Mouse (Mus musculus) telencephalon, adult 2 months (tissue): Measurements from ENCODE around the gene Adamts12.

Experiments
- DNase-seq: peaks from one replicate; pipeline ENCODE4 v3.0.0-alpha.2; 2011; ENCODE audit warnings: low read depth, low spot score

Adamts12 gene

DNA sequence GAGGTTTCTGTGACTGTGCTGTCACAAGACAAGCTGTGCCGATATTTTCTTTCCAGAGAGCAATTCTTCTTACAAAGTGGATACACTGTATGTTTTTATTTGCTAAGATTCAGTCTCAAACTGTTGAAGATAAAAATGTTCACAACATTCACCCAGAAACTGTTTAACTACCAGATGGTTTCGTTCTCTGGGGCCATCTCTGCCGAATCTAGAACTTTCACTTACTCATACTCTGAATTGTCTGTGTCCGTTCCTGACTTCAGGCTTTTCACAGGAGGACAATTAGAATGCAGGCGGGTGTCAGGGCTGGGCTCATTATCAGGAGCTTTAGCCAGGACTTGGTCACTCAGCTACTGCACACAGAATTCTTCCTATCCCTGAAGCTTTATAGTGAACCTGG, 227.7 kb downstream of the Adamts12 start:
- DNase-seq: peak; percentile 5

- DNase-seq: no peak
Measured at GRCm38 (mm10) chr15:11295016-11295415, 230.4 kb downstream of the Adamts12 start.

GRCm38 (mm10) chr15:11297960-11298359, 233.4 kb downstream of the Adamts12 start:
- no peak for DNase-seq

DNA sequence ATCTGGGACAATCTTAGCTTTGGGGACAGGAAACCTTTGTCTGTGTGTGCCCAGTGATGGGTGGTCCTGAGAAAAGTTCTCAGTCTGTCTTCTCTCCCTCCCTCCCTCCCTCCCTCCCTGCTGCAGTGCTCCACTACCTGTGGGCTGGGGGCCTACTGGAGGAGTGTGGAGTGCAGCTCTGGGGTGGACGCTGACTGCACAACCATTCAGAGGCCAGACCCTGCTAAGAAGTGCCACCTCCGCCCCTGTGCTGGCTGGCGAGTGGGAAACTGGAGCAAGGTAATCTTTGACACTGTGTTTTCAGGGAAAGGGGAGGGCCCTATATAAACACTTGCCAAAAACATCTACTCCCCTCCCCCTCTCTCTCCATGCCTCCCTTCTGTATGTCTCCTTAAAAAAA, 252.5 kb downstream of the Adamts12 start:
- DNase-seq: no peak

GRCm38 (mm10) chr15:11320481-11320880, 255.9 kb downstream of the Adamts12 start:
- no peak for DNase-seq

GRCm38 (mm10) chr15:11339467-11340180, 275.0 kb downstream of the Adamts12 start:
- no peak for DNase-seq

- no peak for DNase-seq
Measured at GRCm38 (mm10) chr15:11355865-11356264, 291.3 kb downstream of the Adamts12 start.

DNA sequence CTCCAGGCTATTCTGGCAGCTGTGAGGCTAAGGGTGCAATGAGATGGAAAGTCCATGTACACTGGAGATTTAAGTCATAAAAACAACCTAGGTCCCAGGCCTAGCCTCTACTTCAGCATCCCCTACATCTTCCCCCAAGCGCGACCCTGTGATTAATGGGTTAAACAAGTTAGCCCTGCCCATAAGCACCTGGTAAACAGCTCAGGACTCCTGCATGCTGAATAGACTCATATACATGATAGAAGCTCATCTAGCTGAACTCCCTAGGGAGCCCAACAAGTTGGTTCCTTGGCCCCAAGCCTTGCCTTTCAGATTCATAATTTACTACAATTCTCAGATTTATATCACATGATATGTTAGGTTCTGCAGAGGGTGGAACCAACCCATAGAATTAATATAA, 292.9 kb downstream of the Adamts12 start:
- DNase-seq: no peak

- DNase-seq: no peak
Measured at GRCm38 (mm10) chr15:11360888-11361287, 296.3 kb downstream of the Adamts12 start.

DNA sequence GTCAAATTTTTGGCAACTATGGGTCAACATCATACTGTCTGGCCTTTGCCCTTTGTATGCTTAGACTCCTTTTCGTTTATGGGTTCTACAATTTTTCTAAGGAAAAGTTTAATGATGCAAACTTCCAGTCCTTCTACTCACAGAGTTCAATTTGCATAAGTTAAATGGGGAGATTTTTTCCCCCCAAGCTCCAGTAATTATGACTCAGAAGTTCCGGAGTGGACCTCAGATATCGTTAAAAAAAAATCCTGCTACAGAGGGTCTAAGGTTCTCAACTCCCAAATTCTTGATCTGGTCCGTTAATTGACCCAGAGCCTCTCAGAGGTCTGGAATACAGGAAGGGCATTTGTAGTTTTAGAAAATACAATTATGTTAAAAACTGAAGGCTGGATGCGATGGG, 297.2 kb downstream of the Adamts12 start:
- no peak for DNase-seq

DNA sequence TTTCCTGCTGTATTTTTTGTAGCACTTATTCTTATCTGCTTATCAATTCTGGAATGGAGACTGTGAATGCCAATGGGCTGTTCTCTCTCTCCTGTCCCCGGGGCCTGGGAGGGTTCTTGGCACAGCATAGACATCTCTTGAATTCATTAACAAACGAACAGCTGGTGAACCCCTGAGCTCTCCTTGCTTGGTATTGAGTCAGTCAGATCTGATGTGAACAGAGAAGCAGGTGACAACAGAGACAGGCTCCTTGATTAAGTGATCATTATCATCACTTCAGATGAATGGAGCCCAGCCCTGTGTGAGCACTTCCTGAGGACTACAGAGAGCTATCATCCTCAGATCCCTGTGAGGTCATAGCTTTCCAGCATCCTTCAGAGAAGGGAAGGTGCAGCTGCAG, 299.5 kb downstream of the Adamts12 start:
- no peak for DNase-seq

- peak; percentile 64 for DNase-seq
Measured at GRCm38 (mm10) chr15:11364795-11365194, 300.2 kb downstream of the Adamts12 start.

GRCm38 (mm10) chr15:11369572-11369971, 305.0 kb downstream of the Adamts12 start:
- DNase-seq: no peak

DNA sequence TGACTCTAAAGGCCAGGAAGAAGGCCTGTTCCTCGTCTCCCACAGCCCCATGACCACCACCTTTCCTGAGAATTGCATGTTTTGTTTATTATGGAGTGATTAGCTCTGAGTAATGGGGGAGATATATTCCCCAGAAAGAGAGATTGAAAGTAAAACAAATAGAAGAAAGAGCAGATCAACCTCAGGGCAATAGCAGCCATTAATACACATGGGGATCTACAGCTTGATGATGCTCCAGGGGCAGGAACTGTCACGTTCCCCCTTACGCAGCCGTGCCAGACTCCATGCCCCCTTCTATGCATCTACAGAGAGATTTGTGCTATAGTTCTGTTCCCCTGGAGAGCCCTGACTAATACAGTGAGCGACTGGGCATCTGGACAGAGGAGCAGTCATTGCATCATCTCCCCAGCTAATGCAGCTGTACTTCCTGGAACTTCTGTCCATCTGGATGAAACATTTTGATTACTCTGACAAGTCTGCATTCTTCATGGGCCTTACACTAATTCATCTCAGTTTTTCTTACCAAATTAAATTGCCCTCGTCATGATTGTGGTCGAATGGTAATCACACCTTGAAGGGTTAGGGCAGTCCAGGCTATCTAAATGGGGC, 306.0 kb downstream of the Adamts12 start:
- no peak for DNase-seq

GRCm38 (mm10) chr15:11379431-11380086, 315.0 kb downstream of the Adamts12 start:
- DNase-seq: no peak

- peak; percentile 16 for DNase-seq
Measured at GRCm38 (mm10) chr15:11380087-11380530, 315.5 kb downstream of the Adamts12 start.

GRCm38 (mm10) chr15:11380616-11381015, 316.0 kb downstream of the Adamts12 start:
- no peak for DNase-seq

DNA sequence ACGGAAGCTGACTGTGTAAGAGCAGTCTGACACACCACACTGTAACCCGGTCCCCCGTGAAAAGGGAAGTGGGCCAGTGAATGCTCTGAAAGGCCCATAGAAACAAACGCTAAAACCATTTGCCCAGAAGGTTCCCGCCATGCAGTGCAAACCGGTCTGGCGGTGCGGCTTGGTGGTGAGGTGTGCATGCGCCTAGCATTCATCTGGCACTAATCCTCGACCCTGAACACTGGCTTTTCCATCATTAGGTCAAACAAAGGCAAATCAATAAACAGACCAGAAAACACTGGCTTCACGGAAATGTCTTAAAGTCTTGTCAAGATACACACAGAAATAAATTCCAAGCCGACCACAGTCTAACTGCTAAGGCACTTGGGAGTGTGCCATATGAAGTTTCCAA, 318.0 kb downstream of the Adamts12 start:
- DNase-seq: no peak

- DNase-seq: no peak
Measured at GRCm38 (mm10) chr15:11383796-11384195, 319.2 kb downstream of the Adamts12 start.

GRCm38 (mm10) chr15:11392903-11393302, 328.3 kb downstream of the Adamts12 start:
- no peak for DNase-seq

GRCm38 (mm10) chr15:11396421-11396820, 331.8 kb downstream of the Adamts12 start:
- DNase-seq: no peak
